In genomic region chr17:50908568-50909335, GRCm38 (mm10) we compare ENCODE assay signal across 14 mouse cellular contexts.
DNase-seq lines count a peak whose midpoint lies in the region; ATAC-seq lines count a peak whose summit lies in the region.
"Had no signal": no experiment of that assay in that cellular context is flagged by ENCODE, and none has a peak within 500 bp of the region (broad histone marks: within the 10 kb centered on the region; RNA-seq: fewer than 3 reads in every experiment).

No protein-coding gene starts in this region.

- peaks cover 2% of the 10 kb centered on the region; the same call in 1 of the 2 replicates for H3K4me1 ChIP-seq in midbrain, embryonic 11.5 days (ENCODE audit: control insufficient read depth, insufficient read depth, low read length)
- peaks cover 19% of the 10 kb centered on the region for H3K4me1 ChIP-seq in midbrain, embryonic 10.5 days
- H3K4me1 ChIP-seq in midbrain, embryonic 12.5 days, result peaks cover 8% of the 10 kb centered on the region; the same call in 1 of the 2 replicates
- H3K4me1 ChIP-seq: heart, embryonic 10.5 days; lung, embryonic 15.5 days had no signal

- H3K4me3 ChIP-seq in midbrain, embryonic 11.5 days (ENCODE audit: low read depth, low read length), result no peak overlapping the region
- H3K4me3 ChIP-seq in midbrain, embryonic 10.5 days, result no peak overlapping the region
- H3K4me3 ChIP-seq in midbrain, embryonic 12.5 days, result no peak overlapping the region
- H3K4me3 ChIP-seq: heart, embryonic 10.5 days; lung, embryonic 15.5 days had no signal

- no peak overlapping the region for H3K27ac ChIP-seq in midbrain, embryonic 11.5 days (ENCODE audit: low read depth, low read length)
- no peak overlapping the region for H3K27ac ChIP-seq in midbrain, embryonic 10.5 days (replicated peaks)
- no peak overlapping the region for H3K27ac ChIP-seq in midbrain, embryonic 12.5 days (replicated peaks)
- H3K27ac ChIP-seq: heart, embryonic 10.5 days; lung, embryonic 15.5 days had no signal

- WGBS in midbrain, embryonic 11.5 days, result 79% methylated on average over 6 of the region's 6 CpGs
- WGBS in midbrain, embryonic 10.5 days, result 79% methylated on average over 6 of the region's 6 CpGs
- 69% methylated on average over 6 of the region's 6 CpGs for WGBS in midbrain, embryonic 12.5 days

- peak; percentile 67; the same call in 1 of the 2 replicates for ATAC-seq in midbrain, embryonic 11.5 days (ENCODE audit: low FRiP score)
- ATAC-seq in midbrain, embryonic 12.5 days (ENCODE audit: low FRiP score, low read depth), result peak; percentile 75

- H3K36me3 ChIP-seq in midbrain, embryonic 11.5 days (ENCODE audit: control insufficient read depth, insufficient read depth, low read length), result no peaks in the 10 kb centered on the region
- no peaks in the 10 kb centered on the region for H3K36me3 ChIP-seq in midbrain, embryonic 10.5 days
- no peaks in the 10 kb centered on the region for H3K36me3 ChIP-seq in midbrain, embryonic 12.5 days
- H3K36me3 ChIP-seq: heart, embryonic 10.5 days; lung, embryonic 15.5 days had no signal

- no peaks in the 10 kb centered on the region for H3K27me3 ChIP-seq in midbrain, embryonic 11.5 days (ENCODE audit: control insufficient read depth, insufficient read depth, low read length)
- H3K27me3 ChIP-seq in midbrain, embryonic 10.5 days (ENCODE audit: low read depth, poor library complexity, severe bottlenecking), result no peaks in the 10 kb centered on the region
- H3K27me3 ChIP-seq in midbrain, embryonic 12.5 days, result no peaks in the 10 kb centered on the region
- H3K27me3 ChIP-seq: lung, embryonic 15.5 days had no signal

- H3K4me2 ChIP-seq in midbrain, embryonic 11.5 days, result no peak overlapping the region
- no peak overlapping the region for H3K4me2 ChIP-seq in midbrain, embryonic 12.5 days (replicated peaks)
- H3K4me2 ChIP-seq: lung, embryonic 15.5 days had no signal

- no peak overlapping the region for H3K9ac ChIP-seq in midbrain, embryonic 11.5 days (ENCODE audit: low read length)
- H3K9ac ChIP-seq in midbrain, embryonic 12.5 days (replicated peaks), result no peak overlapping the region
- H3K9ac ChIP-seq: lung, embryonic 15.5 days had no signal

- no peaks in the 10 kb centered on the region for H3K9me3 ChIP-seq in midbrain, embryonic 11.5 days (ENCODE audit: control insufficient read depth, low read length)
- no peaks in the 10 kb centered on the region for H3K9me3 ChIP-seq in midbrain, embryonic 10.5 days (replicated peaks)
- H3K9me3 ChIP-seq in midbrain, embryonic 12.5 days, result no peaks in the 10 kb centered on the region
- H3K9me3 ChIP-seq: heart, embryonic 10.5 days; lung, embryonic 15.5 days had no signal

- peak; percentile 22 for DNase-seq in embryo, embryonic 11 days
- DNase-seq in embryo, embryonic 10.5 days (ENCODE audit: low spot score), result no peak
- DNase-seq in midbrain, embryonic 11.5 days (ENCODE audit: low spot score, missing footprints), result no peak
- no peak for DNase-seq in midbrain, embryonic 10.5 days (ENCODE audit: low spot score)
- peak; percentile 42 for DNase-seq in retina, embryonic 14.5 days (ENCODE audit: low spot score)
- DNase-seq in adrenal gland, postnatal 10 days, result no peak
- DNase-seq in MN1 (ENCODE audit: low spot score), result no peak
- DNase-seq: adrenal gland, postnatal 36 days; gastrocnemius, postnatal 14 days; liver; thymus, adult 2 months had no signal

Comparison
In these comparisons a context has a peak if more than half of its experiments do, and no peak if none do; other contexts are left out.
1. DNase-seq: peak in embryo, embryonic 11 days (single experiment) and retina, embryonic 14.5 days (single experiment); none in embryo, embryonic 10.5 days (single experiment), midbrain, embryonic 11.5 days (single experiment), midbrain, embryonic 10.5 days (single experiment), adrenal gland, postnatal 10 days (single experiment) and MN1 (single experiment).